Mouse (Mus musculus) small intestine, adult 2 months (tissue): ENCODE results near the gene Clca2. TPM values are rescaled to one million over a fixed set of nuclear protein-coding genes. Genes with fewer than 3 reads are reported as not detected.

Experiments
- H3K27ac ChIP-seq: fragments of 200-500 bp; 2 replicates; pipeline ENCODE4 v1.5.1; 2012; ENCODE audit warnings: low read depth, low read length, control low read depth, inconsistent platforms; ENCODE audit not compliant: insufficient read depth
- H3K27me3 ChIP-seq: fragments of 200-500 bp; 2 replicates; pipeline ENCODE4 v1.6.1; 2012; ENCODE audit warnings: mild to moderate bottlenecking, moderate library complexity, low read length, inconsistent platforms; ENCODE audit not compliant: control insufficient read depth, insufficient read depth
- H3K36me3 ChIP-seq: fragments of 200-500 bp; 2 replicates; pipeline ENCODE4 v1.6.1; 2012; ENCODE audit warnings: mild to moderate bottlenecking, low read length, control low read depth, inconsistent platforms; ENCODE audit not compliant: control insufficient read depth, insufficient read depth
- H3K4me1 ChIP-seq: fragments of 200-500 bp; 2 replicates; pipeline ENCODE4 v1.6.1; 2012; ENCODE audit warnings: low read length, inconsistent platforms, mixed read lengths; ENCODE audit not compliant: control insufficient read depth, insufficient read depth, insufficient read length
- H3K4me3 ChIP-seq: fragments of 200-500 bp; 2 replicates; pipeline ENCODE4 v1.5.1; 2012; ENCODE audit warnings: low read depth, mild to moderate bottlenecking, control low read depth, inconsistent platforms, low read length, moderate library complexity
- CTCF ChIP-seq: fragments of 200-500 bp; IDR thresholded peaks from 2 replicates; pipeline ENCODE4 v1.5.1; 2012; ENCODE audit warnings: low read depth, mild to moderate bottlenecking, control low read depth, inconsistent platforms, low read length, moderate library complexity, mixed read lengths; ENCODE audit not compliant: insufficient replicate concordance, insufficient read length; ENCODE audit errors: extremely low read depth
- POLR2A ChIP-seq: fragments of 200-500 bp; IDR thresholded peaks from 2 replicates; pipeline ENCODE4 v1.6.1; 2012; ENCODE audit warnings: low read depth, mild to moderate bottlenecking, control low read depth, inconsistent platforms, low read length, moderate library complexity
- WGBS: fragments of 180-500 bp; shearing (Covaris S2); methylation state at CpG from one replicate; pipeline ENCODE4 v1.1.7; 2018; 5-methylcytosine and 5-hydroxymethylcytosine counted together
- polyA plus RNA-seq: library from polyadenylated mRNA; depleted of rRNA; stranded (reverse); fragments of >200 nt; gene quantifications from 2 replicates; pipeline ENCODE4 v1.2.3, GENCODE M21; 2012

Gene Clca2
- polyA plus RNA-seq, 1 experiment = 0.11 TPM

- WGBS = 79% methylated on average over 2 of the region's 2 CpGs
- Histone ChIP-seq H3K4me3 (no peak overlapping the region), H3K4me1 (0 out of 2 replicates have a peak, but pooled peaks cover 1% of the 10 kb centered on the region), H3K27ac (no peak overlapping the region), H3K27me3 (no peaks in the 10 kb centered on the region), H3K36me3 (no peaks in the 10 kb centered on the region)
- TF ChIP-seq POLR2A (no peak), CTCF (no peak)
These were observed 15.9 kb upstream of the Clca2 start for GRCm38 (mm10) chr3:145115169-145115568.

- peaks cover 14% of the 10 kb centered on the region; the same call in 1 of the 2 replicates for H3K4me1 ChIP-seq
- TF ChIP-seq CTCF (no peak), POLR2A (no peak)
- 62% methylated on average over 5 of the region's 5 CpGs for WGBS
- no peak overlapping the region for H3K27ac ChIP-seq
- no peaks in the 10 kb centered on the region for H3K27me3 ChIP-seq
- no peaks in the 10 kb centered on the region for H3K36me3 ChIP-seq
- H3K4me3 ChIP-seq = no peak overlapping the region
These were observed 6.7 kb upstream of the Clca2 start for GRCm38 (mm10) chr3:145105773-145106504.

- 38% methylated on average over 5 of the region's 5 CpGs for WGBS
- TF ChIP-seq CTCF (no peak), POLR2A (no peak)
- Histone ChIP-seq H3K4me3 (no peak overlapping the region), H3K36me3 (no peaks in the 10 kb centered on the region), H3K4me1 (peaks cover 14% of the 10 kb centered on the region; the same call in 1 of the 2 replicates), H3K27ac (0 out of 2 replicates have a peak overlapping the region, but pooled peaks have one; percentile 13), H3K27me3 (no peaks in the 10 kb centered on the region)
These were observed 6.0 kb upstream of the Clca2 start for GRCm38 (mm10) chr3:145105076-145105772.

GRCm38 (mm10) chr3:145103770-145104169 lies 4.5 kb upstream of the Clca2 start:
- Histone ChIP-seq H3K4me3 (no peak overlapping the region), H3K4me1 (peaks cover 14% of the 10 kb centered on the region; the same call in 1 of the 2 replicates), H3K27me3 (no peaks in the 10 kb centered on the region), H3K27ac (no peak overlapping the region), H3K36me3 (no peaks in the 10 kb centered on the region)
- 74% methylated on average over 5 of the region's 5 CpGs for WGBS
- TF ChIP-seq CTCF (no peak), POLR2A (no peak)

- no peak overlapping the region for H3K27ac ChIP-seq
- H3K4me1 ChIP-seq = peaks cover 14% of the 10 kb centered on the region; the same call in 1 of the 2 replicates
- H3K36me3 ChIP-seq = no peaks in the 10 kb centered on the region
- WGBS = 79% methylated on average over 2 of the region's 2 CpGs
- H3K27me3 ChIP-seq = no peaks in the 10 kb centered on the region
- H3K4me3 ChIP-seq = no peak overlapping the region
- TF ChIP-seq POLR2A = no peak
- TF ChIP-seq CTCF = no peak
These were observed 4.1 kb upstream of the Clca2 start for GRCm38 (mm10) chr3:145103321-145103720.

GRCm38 (mm10) chr3:145101891-145102555 lies 2.8 kb upstream of the Clca2 start:
- Histone ChIP-seq H3K4me3 (no peak overlapping the region), H3K27me3 (no peaks in the 10 kb centered on the region), H3K36me3 (no peaks in the 10 kb centered on the region), H3K27ac (peak overlapping the region; percentile 61), H3K4me1 (peaks cover 14% of the 10 kb centered on the region; the same call in 1 of the 2 replicates)
- 30% methylated on average over 9 of the region's 9 CpGs for WGBS
- no peak for TF ChIP-seq POLR2A
- no peak for TF ChIP-seq CTCF
